Mouse (Mus musculus) mature B cell (primary cell): ENCODE data around the gene Zbtb1.
"Not testable (repeated sequence)": the region's sequence is repeated elsewhere in the genome, so short reads cannot be mapped to it uniquely, and the experiment has no call there.

Experiments used
- in situ Hi-C: fragments of 300-500 bp; cut with MboI; formaldehyde crosslinking; loops from 2 replicates; pipeline ENCODE4 v1.14.3; 2019

The Zbtb1 gene

GRCm38 (mm10) chr12:76404836-76405182, 34.7 kb downstream of the Zbtb1 start:
- in situ Hi-C loops: no loop called here

GRCm38 (mm10) chr12:76405183-76405970, 35.3 kb downstream of the Zbtb1 start:
- in situ Hi-C loops: no loop called here

- in situ Hi-C loops: no loop called here
Observed at GRCm38 (mm10) chr12:76405971-76406370, 35.9 kb downstream of the Zbtb1 start.

- in situ Hi-C loops: no loop called here
Observed at GRCm38 (mm10) chr12:76407184-76407583, 37.1 kb downstream of the Zbtb1 start.

DNA sequence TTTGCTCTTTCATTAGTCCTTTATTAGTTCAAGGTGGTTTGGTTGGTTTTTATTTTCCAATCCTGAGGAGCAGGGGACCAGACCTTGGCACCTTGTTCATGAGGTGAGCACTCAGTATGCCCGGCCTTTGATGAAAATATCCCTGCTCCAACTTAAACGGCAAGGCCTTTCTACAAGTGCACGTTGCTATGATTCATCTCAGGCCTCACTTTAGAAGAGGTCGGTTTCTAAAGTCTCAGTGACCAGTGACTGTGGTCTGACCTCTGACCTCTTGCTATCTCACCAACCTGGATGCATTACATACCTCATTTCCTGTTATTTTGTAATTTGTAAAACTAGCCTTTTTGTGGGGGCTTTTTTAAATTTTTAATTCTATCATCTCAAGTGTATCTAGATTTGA, 39.1 kb downstream of the Zbtb1 start:
- in situ Hi-C loops: no loop called here

- in situ Hi-C loops: no loop called here
Observed at GRCm38 (mm10) chr12:76415383-76416010, 45.4 kb downstream of the Zbtb1 start.

DNA sequence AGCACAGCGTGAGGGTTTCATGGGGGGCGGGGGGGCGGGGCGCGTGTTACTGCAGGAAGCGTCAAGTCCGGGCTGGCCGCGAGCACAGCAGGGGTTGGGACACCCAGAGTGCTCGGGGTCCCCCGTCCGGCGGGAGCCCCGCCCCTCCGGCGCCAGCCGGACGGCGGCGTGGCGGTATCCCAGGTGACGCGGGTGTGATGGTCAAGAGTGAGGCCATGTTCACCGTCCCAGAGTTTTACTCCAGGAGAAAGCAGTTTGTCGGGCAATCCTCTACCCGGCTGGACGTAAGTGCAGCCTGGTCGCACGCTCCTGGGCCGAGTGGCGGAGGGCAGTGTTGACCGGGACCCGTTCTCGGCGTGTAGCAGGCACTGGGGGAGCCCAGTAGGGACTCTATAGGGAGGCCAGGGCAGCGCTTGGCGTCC, 47.4 kb downstream of the Zbtb1 start, which contains the start of gene Ppp1r36:
Gene Ppp1r36, plus strand, starts transcription at position 106 of the 422 bp plus-strand sequence.
- in situ Hi-C loops: no loop called here

DNA sequence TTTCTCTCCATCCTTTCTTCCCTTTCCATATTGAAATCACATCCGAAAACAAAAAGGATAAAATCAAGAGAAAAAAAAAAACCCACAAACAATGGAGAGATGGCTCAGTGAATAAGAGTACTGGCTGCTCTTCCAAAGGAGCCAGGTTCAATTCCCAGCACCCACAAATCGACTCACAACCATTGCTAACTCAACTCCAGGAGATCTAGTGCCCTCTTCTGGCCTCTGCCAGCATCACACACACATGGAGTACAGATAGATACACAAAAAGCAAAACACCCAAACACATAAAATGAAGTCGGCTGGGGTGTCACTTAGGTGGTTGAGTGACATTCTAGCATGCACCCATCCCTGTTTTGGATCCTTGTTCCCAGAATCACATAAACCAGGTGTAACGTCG, 48.3 kb downstream of the Zbtb1 start:
- in situ Hi-C loops: no loop called here

DNA sequence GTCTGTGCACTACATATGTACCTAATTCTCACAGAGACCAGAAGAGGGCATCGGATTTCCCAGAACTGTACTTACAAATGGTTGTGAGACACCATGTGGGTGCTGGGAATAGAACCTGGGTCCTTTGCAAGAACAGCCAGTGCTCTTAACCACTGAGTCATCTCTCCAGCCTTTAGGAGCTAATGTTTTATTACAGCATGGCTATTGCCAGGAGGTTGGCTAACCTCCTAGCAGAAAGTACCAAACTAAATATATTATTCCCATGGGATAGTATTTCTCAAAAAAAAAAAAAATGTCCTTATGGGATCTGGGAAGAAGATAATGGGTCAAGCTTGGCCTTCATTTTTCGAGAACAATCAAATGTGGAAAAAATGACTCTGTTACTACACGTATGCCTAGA, 55.2 kb downstream of the Zbtb1 start:
- in situ Hi-C loops: no loop called here

DNA sequence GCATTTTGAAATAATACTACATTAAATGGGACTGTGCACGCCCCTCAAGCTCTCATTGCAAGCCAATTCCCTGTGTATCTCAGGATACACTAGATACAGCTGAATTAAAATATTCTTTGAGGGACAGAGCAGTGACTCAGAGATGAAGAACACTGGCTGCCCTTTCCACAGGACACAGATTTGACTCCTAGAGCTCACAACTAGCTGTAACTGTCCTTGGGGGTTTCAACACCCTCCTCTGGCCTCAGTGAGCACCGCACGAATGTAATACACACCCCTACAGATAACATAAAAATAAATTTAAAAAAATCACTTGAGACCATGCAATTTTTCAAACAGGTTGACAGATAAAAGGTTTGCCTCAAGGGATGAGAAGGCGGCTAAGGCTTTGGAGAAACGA, 57.5 kb downstream of the Zbtb1 start:
- in situ Hi-C loops: no loop called here

DNA sequence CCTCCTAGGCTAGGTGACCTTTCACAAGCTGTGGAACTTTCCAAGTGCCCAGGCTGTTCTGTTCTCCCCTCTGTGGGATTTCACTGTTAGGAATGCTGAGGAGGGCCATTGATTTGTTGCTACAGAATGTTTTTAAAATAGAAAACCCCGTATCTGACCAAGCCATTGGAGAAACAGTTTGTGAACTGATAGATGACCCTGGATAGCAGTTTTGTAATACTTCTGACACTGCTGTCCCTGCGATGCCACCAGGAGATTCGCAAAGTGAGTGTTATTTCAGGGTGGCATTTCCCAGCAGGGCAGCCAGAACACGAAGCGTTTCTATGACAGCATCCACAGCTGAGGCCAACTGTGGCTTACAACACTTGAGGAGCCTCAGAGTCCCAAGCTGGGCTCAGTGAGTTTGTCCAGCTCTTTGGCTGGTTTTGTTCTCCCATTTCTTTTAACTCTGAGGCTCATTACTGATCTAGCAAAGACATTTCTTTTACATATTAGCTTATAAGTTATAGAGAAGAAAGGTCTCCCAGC, 60.9 kb downstream of the Zbtb1 start:
- in situ Hi-C loops: no loop called here

GRCm38 (mm10) chr12:76431431-76431830, 61.4 kb downstream of the Zbtb1 start:
- in situ Hi-C loops: no loop called here

GRCm38 (mm10) chr12:76434111-76434510, 64.0 kb downstream of the Zbtb1 start:
- in situ Hi-C loops: no loop called here

DNA sequence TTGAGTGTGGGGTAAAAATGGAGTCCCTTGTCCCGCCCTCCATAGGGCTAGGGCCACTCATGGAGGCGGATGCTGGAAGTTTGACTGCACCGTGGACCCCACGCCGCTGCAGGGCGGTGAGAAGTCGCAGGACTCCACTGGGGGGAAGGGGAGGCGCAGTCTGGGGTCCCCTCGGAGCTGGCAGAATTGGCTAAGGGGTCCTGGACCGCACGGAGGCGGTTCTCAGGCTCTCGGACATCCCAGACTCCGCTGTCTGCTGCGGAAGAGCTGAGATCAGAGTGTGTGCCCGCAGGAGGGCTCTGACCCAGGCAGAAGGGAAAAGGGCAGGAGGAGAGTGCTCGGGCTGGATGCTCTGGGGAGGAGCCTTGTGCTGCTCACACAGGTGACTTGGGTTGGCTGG, 65.0 kb downstream of the Zbtb1 start:
- in situ Hi-C loops: no loop called here

DNA sequence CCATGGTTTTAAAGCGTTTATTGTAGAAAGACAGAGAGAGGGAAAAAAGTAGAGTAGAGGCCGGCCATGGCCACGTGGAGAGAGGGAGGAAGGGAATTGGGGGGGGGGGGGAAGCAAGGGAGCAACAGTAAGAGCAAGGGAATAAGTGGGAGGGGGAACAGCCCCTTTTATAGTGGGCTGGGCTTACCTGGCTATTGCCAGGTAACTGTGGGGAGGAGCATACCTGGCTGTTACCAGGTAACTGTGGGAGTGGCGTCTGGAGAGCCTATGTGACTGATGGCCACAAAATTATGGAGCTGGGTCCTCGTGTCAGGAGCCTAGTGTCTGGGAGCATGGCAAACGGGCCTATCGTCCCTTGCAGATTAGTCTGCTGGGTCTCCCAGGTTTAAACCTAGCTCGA, 65.5 kb downstream of the Zbtb1 start:
- in situ Hi-C loops: no loop called here

DNA sequence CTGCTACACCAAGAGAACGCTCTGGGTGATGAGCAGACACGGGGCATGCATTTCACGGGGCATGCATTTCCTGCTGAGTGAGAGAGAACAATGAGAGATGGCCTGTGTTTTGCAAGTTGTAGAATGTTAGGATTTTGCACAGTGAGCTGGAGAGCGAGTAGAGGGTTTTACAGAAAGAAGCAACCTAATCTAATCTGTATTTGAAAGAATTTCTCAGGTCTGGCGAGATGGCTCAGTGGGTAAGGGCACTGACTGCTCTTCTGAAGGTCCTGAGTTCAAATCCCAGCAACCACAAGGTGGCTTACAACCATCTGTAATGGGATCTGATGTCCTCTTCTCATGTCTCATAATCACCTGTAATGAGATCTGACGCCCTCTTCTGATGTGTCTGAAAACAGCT, 73.4 kb downstream of the Zbtb1 start:
- in situ Hi-C loops: not testable (repeated sequence)

GRCm38 (mm10) chr12:76444359-76444772, 74.3 kb downstream of the Zbtb1 start:
- in situ Hi-C loops: no loop called here

- in situ Hi-C loops: no loop called here
Observed at GRCm38 (mm10) chr12:76444862-76445261, 74.8 kb downstream of the Zbtb1 start.

GRCm38 (mm10) chr12:76446201-76446600, 76.1 kb downstream of the Zbtb1 start:
- in situ Hi-C loops: no loop called here
